Mouse (Mus musculus) heart, adult 2 months (tissue): Measurements from ENCODE around the gene B9d2.
A peak's percentile ranks its signal among the peaks of the same experiment; 100 is the strongest.

ENCODE experiments used
- CTCF ChIP-seq: fragments of 200-600 bp; IDR thresholded peaks from 2 replicates; pipeline ENCODE4 v1.8.1; 2022; ENCODE audit warnings: antibody characterized with exemption, mild to moderate bottlenecking, moderate library complexity
- EP300 ChIP-seq: fragments of 200-500 bp; IDR thresholded peaks from 2 replicates; pipeline ENCODE4 v1.6.1; 2011; ENCODE audit warnings: low read depth, low read length, control low read depth; ENCODE audit not compliant: insufficient read depth
- POLR2A ChIP-seq: fragments of 200-500 bp; IDR thresholded peaks from 2 replicates; pipeline ENCODE4 v1.6.1; 2011; ENCODE audit warnings: mild to moderate bottlenecking, low read depth, low read length, control low read depth; ENCODE audit not compliant: insufficient read depth

DNA sequence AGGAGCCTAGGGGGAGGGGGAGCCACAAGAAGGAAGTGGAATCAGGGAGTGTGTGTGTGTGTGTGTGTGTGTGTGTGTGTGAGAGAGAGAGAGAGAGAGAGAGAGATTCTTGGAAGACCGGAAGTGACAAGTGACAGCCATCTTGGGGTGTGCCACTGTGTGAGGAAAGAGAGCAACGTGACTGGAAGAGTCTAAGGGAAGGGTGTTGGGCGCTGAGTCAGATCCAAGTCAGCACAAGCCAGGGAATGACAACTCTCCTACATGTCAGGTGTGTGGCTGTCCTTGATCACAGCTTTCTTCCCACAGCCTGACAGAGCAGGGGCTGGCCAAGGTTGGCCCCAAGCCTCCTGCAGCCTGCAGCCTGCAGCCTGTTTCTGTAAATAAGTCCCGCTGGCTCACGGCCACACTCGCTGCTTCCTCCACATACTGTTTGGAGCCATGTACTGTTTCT is 25.2 kb downstream of the B9d2 start:
- no peak for TF ChIP-seq CTCF
- TF ChIP-seq EP300: peak; percentile 83
- 0 out of 2 replicates have a peak, but pooled peaks have one; percentile 21 for TF ChIP-seq POLR2A
